Mouse (Mus musculus) embryonic facial prominence, embryonic 13.5 days (tissue): ENCODE results near the gene Snrpb. TPM values are rescaled to one million over a fixed set of nuclear protein-coding genes. Genes with fewer than 3 reads are reported as not detected.

ENCODE experiments used
- ATAC-seq: fragments of 200-750 bp; cut with Nextera tagmentation; 2 replicates; pipeline ENCODE4 v1.8.0; 2017; ENCODE audit warnings: low read depth; ENCODE audit not compliant: insufficient number of reproducible peaks, insufficient read depth, low FRiP score, low TSS enrichment
- H3K27ac ChIP-seq: fragments of 300-500 bp; sonication (generic); 2 replicates; pipeline ENCODE4 v1.5.1; 2015; ENCODE audit warnings: moderate library complexity, mild to moderate bottlenecking, inconsistent platforms
- H3K27me3 ChIP-seq: fragments of 300-500 bp; sonication (generic); 2 replicates; pipeline ENCODE4 v1.6.1; 2015; ENCODE audit warnings: mild to moderate bottlenecking, inconsistent platforms
- H3K36me3 ChIP-seq: fragments of 300-500 bp; sonication (generic); 2 replicates; pipeline ENCODE4 v1.6.1; 2015; ENCODE audit warnings: mild to moderate bottlenecking, inconsistent platforms
- H3K4me1 ChIP-seq: fragments of 300-500 bp; sonication (generic); 2 replicates; pipeline ENCODE4 v1.6.1; 2015; ENCODE audit warnings: inconsistent platforms
- H3K4me2 ChIP-seq: fragments of 300-500 bp; sonication (generic); 2 replicates; pipeline ENCODE4 v1.6.1; 2015; ENCODE audit warnings: moderate library complexity, mild to moderate bottlenecking, inconsistent platforms
- H3K4me3 ChIP-seq: fragments of 300-500 bp; sonication (generic); 2 replicates; pipeline ENCODE4 v1.5.1; 2015; ENCODE audit warnings: mild to moderate bottlenecking, inconsistent platforms
- H3K9ac ChIP-seq: fragments of 300-500 bp; sonication (generic); 2 replicates; pipeline ENCODE4 v1.6.1; 2015; ENCODE audit warnings: mild to moderate bottlenecking, inconsistent platforms
- H3K9me3 ChIP-seq: fragments of 300-500 bp; sonication (generic); 2 replicates; pipeline ENCODE4 v1.6.1; 2016; ENCODE audit warnings: inconsistent platforms
- WGBS: fragments of 180-500 bp; shearing (Covaris S2); methylation state at CpG from one replicate; pipeline ENCODE4 v1.1.7; 2015; ENCODE audit warnings: mixed read lengths; 5-methylcytosine and 5-hydroxymethylcytosine counted together
- polyA plus RNA-seq: library from polyadenylated mRNA; unstranded; fragments of >200 nt; fragmentation: Nextera tagmentation; extraction: Ambion mirVana; gene quantifications from 2 replicates; pipeline ENCODE4 v1.2.1, GENCODE M21; 2015

Gene Snrpb
- polyA plus RNA-seq, 1 experiment from 2014 or later: 617 TPM

DNA sequence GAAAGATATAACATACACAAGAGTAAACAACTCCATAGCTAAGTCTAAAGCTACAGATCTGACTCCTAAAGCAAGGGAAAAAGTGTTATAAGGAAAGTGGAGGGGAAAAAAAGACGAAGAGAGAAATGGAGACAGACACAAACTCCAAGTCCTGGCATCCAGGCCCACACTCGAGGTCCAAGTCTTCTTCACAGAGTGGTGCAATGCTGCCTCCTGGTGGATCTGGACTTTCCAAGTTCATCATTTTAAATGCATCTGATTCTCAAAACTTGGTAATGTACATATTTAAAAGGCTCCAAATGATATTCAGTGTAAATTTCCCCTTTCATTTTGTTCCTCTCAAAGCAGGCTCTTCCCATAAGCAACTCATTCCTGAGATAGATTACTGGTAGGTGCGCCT lies 11.3 kb downstream of the Snrpb start:
- H3K9ac ChIP-seq: no peak overlapping the region
- no peak overlapping the region for H3K4me3 ChIP-seq
- no peak overlapping the region for H3K4me2 ChIP-seq
- no peaks in the 10 kb centered on the region for H3K27me3 ChIP-seq
- H3K36me3 ChIP-seq: peaks cover 59% of the 10 kb centered on the region
- ATAC-seq: no peak
- H3K27ac ChIP-seq: no peak overlapping the region
- WGBS: 57% methylated on average over 3 of the region's 3 CpGs
- no peaks in the 10 kb centered on the region for H3K9me3 ChIP-seq
- H3K4me1 ChIP-seq: no peaks in the 10 kb centered on the region

DNA sequence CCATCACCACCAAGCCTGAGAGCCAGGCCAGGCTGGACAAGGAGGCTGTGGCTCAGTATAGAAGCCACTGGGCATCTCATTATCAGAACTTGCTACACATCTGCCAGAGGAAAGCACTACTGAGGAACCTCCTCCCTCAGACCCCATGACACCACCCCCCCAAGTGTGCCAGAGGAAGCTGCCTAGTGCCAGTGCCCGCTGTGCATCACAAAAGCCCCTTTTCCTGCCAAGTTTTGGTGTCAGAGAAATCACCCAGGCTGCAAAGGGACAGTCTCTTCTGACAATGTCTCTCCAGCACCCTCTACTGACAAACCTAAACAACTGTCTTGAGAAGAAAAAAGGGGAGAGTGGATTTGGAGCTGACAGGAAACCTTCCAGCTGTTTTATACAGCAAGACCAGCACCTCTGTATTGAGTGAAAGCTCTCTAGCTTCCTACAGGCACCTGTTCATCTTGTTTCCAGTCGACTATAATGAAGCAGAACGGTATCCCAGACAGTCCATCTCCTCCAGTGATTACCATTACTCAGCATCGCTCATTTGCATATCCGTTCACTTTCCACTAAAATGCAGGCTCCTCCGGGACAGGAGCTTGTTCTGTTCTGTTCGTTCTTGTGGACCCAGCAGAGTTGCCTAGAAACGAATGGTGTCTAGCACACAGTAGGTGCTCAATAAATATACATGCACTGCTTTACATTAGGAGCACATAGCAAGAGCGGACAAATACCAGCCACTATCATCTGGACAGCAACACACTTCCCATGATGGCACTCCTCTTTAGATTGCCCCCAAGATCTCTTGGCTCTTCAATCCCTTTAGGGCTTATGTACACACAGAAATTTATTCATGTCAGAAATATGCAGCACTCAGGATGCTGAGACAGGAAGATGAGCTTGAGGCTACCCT lies 12.6 kb downstream of the Snrpb start:
- no peaks in the 10 kb centered on the region for H3K27me3 ChIP-seq
- H3K9me3 ChIP-seq: no peaks in the 10 kb centered on the region
- no peak for ATAC-seq
- H3K4me3 ChIP-seq: no peak overlapping the region
- no peak overlapping the region for H3K9ac ChIP-seq
- H3K27ac ChIP-seq: no peak overlapping the region
- H3K4me2 ChIP-seq: no peak overlapping the region
- 72% methylated on average over 9 of the region's 9 CpGs for WGBS
- peaks cover 46% of the 10 kb centered on the region for H3K36me3 ChIP-seq
- H3K4me1 ChIP-seq: no peaks in the 10 kb centered on the region

DNA sequence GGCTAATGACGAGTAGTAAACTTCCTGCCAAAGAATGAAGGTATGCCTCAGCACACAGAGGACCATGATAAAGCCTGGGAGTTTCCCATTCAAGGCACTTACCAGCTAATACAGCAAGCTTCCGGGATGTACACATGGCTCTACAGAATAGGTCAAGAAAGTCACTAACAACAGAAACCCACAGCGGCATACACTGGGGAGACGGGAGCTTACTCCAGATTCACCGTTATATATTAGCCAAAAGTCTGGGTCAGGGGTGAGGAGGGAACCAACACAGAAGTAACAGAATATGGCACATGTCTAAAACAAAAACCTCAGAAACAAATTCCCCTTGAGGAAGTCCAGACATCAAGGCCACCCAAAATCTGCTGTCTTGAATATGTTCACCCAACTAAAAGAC lies 16.5 kb downstream of the Snrpb start:
- Histone ChIP-seq H3K9me3 (no peaks in the 10 kb centered on the region), H3K4me1 (no peaks in the 10 kb centered on the region), H3K27ac (no peak overlapping the region), H3K4me2 (no peak overlapping the region), H3K36me3 (peaks cover 17% of the 10 kb centered on the region), H3K4me3 (no peak overlapping the region), H3K27me3 (no peaks in the 10 kb centered on the region), H3K9ac (no peak overlapping the region)
- ATAC-seq: no peak
- 82% methylated on average over 5 of the region's 5 CpGs for WGBS

DNA sequence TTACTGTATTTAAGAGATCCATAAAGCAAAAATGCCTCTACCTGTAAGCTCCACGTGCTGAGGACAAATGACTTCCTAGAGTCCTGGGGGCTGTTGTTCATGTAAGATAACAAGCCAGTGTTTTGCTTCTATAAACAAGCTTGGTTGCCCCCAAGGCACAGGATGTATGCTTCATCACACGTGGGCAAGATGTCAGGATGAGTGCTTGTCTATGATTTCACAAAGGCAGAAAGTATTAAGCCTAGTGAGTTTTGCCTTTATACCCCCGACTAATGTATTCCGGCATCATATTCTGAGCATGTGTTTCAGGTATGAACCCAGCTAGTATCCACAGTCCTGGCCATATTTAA lies 21.1 kb downstream of the Snrpb start:
- Histone ChIP-seq H3K36me3 (no peaks in the 10 kb centered on the region), H3K4me2 (no peak overlapping the region), H3K27ac (no peak overlapping the region), H3K9ac (no peak overlapping the region), H3K27me3 (no peaks in the 10 kb centered on the region), H3K9me3 (no peaks in the 10 kb centered on the region), H3K4me1 (no peaks in the 10 kb centered on the region), H3K4me3 (no peak overlapping the region)
- WGBS: 41% methylated on average over 4 of the region's 4 CpGs
- no peak for ATAC-seq

DNA sequence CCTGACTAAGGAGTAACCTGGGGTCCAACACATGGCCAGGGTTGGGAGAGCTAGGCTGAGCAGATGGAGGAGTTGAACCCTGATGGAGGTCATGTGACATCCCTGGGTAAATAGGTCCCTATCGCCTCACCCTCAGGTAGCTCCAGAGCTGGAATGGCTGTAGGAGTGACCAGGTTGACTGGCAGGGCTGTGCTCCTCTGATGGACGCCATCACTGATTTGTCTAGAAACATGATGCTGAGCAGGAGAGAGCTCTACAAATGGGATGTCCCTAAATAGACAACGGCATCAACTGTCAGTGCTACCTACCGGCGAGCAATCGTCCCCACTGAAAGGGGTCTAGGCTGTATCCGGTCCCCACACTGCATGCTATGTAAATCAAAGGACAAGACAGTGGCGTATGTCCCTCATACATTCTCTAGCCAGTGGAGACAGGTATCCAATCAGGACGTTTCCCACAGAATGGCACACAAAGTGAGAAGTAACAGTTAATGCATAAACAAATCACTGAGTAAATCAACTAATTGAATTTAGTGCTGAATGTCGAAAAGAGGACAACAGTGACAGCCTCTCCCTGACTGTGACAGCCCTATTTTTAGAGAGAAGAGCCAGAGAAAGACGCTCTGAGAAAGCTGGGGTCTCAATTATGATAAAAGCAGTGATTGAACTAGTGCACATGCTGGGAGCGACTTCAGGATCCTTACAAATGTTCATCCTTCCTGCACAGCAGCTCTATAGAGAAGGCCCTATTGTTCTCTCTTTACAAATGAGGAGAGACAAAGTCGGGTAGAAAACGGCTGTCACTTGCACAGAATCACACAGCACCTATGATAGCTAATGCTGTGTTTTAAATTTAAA lies 21.7 kb downstream of the Snrpb start:
- 61% methylated on average over 14 of the region's 14 CpGs for WGBS
- Histone ChIP-seq H3K36me3 (no peaks in the 10 kb centered on the region), H3K27ac (no peak overlapping the region), H3K9ac (no peak overlapping the region), H3K9me3 (no peaks in the 10 kb centered on the region), H3K4me2 (no peak overlapping the region), H3K27me3 (no peaks in the 10 kb centered on the region), H3K4me1 (no peaks in the 10 kb centered on the region), H3K4me3 (no peak overlapping the region)
- ATAC-seq: no peak

DNA sequence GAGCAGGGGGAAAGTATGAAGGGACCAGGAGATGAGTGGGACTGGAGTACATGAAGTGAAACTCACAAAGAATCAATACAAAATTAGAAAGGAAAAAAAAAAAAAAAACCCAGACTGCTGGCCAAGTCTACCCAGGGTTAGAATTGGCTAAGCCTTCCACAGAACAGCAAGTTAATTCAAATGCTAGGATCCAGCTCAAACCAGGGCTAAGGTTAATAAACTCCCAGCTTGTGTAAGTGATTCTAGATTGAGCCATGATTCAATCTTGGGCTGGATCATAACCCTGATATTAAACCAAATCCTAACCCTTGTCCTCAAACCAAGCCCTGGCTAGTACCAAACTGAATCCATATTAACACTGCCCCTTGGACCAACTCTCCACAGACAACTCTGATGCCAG lies 23.4 kb downstream of the Snrpb start:
- no peak overlapping the region for H3K4me2 ChIP-seq
- no peaks in the 10 kb centered on the region for H3K27me3 ChIP-seq
- H3K4me3 ChIP-seq: no peak overlapping the region
- H3K4me1 ChIP-seq: no peaks in the 10 kb centered on the region
- no peaks in the 10 kb centered on the region for H3K9me3 ChIP-seq
- ATAC-seq: no peak
- H3K27ac ChIP-seq: no peak overlapping the region
- no peak overlapping the region for H3K9ac ChIP-seq
- no peaks in the 10 kb centered on the region for H3K36me3 ChIP-seq

DNA sequence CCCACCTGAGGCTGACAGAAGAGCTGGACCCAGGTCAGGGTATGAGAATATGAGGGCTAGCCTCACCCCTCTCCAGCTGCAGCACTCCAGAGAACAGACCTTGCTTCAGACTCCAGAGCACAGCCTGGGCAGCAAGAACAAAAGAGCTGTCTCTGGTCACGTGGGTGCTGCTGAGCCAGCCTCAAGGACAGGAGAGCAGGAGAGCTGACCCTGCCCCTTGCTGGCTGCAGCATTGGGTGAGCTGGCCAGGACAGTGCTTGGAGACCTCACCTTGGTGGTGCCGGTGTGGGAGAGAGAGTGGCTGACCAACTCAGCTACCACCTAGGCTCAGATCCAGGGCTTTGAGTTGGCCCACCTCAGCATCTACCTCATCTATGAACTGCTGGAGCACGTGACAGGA lies 24.0 kb downstream of the Snrpb start:
- Histone ChIP-seq H3K36me3 (no peaks in the 10 kb centered on the region), H3K27ac (no peak overlapping the region), H3K4me2 (no peak overlapping the region), H3K4me1 (no peaks in the 10 kb centered on the region), H3K9me3 (no peaks in the 10 kb centered on the region), H3K4me3 (no peak overlapping the region), H3K9ac (no peak overlapping the region), H3K27me3 (no peaks in the 10 kb centered on the region)
- WGBS: 76% methylated on average over 3 of the region's 3 CpGs
- no peak for ATAC-seq

DNA sequence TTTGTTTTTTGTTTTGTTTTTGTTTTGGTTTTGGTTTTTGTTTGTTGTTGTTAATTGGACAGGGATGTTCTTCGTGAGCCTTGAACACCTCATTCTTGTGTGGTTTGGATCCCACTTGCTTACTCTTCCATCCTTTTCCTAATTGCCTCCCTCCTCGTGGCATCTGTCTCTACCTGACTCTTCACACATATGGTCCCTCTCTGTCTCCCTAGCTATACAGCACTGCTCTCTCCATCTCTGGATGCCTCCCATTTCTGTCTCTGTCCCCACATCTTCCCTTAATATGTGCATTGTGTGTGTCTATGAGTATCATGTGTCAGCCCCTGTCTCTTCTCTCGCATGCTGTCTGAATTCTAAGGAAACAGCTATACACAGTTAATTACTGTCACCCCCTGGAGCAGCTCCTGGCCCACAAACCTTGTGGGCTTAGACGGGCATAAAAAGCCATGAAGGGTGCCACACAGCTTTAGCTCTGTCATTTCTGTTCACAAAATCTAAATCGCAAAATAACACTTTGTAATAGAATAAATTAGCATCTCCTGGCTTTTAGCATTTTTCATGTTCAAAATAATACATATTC lies 33.0 kb downstream of the Snrpb start:
- no peak overlapping the region for H3K27ac ChIP-seq
- ATAC-seq: no peak
- no peaks in the 10 kb centered on the region for H3K4me1 ChIP-seq
- no peaks in the 10 kb centered on the region for H3K9me3 ChIP-seq
- H3K36me3 ChIP-seq: no peaks in the 10 kb centered on the region
- H3K4me2 ChIP-seq: no peak overlapping the region
- no peak overlapping the region for H3K4me3 ChIP-seq
- H3K27me3 ChIP-seq: no peaks in the 10 kb centered on the region
- WGBS: 60% methylated on average over 5 of the region's 5 CpGs
- H3K9ac ChIP-seq: no peak overlapping the region

DNA sequence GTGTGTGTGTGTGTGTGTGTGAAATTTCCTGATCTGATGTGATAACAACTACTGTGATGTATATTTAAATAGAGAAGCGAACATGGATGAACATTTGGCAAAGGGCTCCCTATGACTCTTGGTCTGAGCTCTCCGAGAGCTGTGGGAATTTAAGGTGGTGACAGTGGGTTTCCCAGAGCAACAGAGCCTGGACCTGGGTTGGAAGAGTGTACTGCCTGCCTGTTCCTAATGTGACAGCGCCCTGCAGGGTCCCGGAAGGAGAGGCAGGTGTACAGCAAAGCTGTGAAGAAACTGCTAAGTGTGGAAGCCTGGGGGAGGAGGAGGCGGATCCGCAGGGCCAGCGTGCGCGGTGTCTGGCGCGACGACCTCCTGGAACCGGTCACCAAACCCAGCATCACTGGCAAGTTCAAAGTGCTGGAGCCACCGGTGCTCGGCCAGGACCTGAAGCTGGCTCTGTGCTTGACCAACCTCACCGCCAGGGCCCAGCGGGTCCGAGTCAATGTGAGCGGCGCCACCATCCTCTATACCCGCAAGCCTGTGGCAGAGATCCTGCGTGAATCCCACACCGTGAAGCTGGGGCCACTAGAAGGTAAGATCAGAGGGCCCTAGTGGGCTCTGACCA lies 34.4 kb downstream of the Snrpb start:
- Histone ChIP-seq H3K36me3 (no peaks in the 10 kb centered on the region), H3K4me1 (no peaks in the 10 kb centered on the region), H3K4me2 (no peak overlapping the region), H3K4me3 (no peak overlapping the region), H3K9me3 (no peaks in the 10 kb centered on the region), H3K27ac (no peak overlapping the region), H3K27me3 (no peaks in the 10 kb centered on the region), H3K9ac (no peak overlapping the region)
- no peak for ATAC-seq
- WGBS: 85% methylated on average over 23 of the region's 23 CpGs

DNA sequence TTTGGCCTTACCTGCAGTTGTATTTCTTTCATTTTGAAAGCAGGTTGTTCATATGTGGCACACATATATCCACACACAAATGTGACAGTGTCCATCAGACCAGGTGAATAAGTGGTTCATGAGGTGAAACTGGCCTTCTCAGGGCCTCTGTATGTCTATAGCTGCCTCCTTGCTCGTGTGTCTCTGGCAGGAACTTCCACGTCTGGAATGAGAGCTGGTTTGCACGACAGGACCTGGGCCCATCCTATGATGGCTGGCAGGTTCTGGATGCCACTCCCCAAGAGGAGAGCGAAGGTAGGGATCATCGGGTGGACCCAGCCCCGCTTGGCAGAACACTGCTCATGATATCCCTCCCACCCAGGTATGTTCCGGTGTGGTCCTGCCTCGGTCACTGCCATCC lies 36.2 kb downstream of the Snrpb start:
- no peaks in the 10 kb centered on the region for H3K27me3 ChIP-seq
- H3K27ac ChIP-seq: no peak overlapping the region
- no peaks in the 10 kb centered on the region for H3K36me3 ChIP-seq
- H3K4me1 ChIP-seq: no peaks in the 10 kb centered on the region
- no peak overlapping the region for H3K9ac ChIP-seq
- no peak for ATAC-seq
- no peak overlapping the region for H3K4me2 ChIP-seq
- H3K9me3 ChIP-seq: no peaks in the 10 kb centered on the region
- no peak overlapping the region for H3K4me3 ChIP-seq
- WGBS: 89% methylated on average over 8 of the region's 8 CpGs

DNA sequence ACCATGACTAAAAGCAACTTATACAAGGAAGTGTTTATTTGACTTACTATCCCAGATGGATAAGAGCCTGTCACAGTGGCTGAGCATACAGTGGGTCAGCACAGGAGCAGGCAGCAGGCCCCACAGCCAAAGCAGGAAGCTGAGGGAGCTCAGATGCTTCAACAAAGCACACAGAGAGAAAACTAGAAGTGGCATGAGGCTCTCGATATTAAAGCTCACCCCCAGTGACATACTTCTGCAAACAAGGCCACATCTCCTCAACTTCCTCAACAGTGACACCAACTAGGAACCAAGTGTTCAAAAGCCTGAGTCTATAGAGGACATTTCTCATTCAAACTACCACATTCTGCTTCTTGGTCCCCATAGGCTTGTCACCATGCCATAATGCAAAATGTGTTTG lies 49.5 kb downstream of the Snrpb start:
- ATAC-seq: no peak
- Histone ChIP-seq H3K4me2 (no peak overlapping the region), H3K4me1 (no peaks in the 10 kb centered on the region), H3K27me3 (no peaks in the 10 kb centered on the region), H3K36me3 (no peaks in the 10 kb centered on the region), H3K9me3 (no peaks in the 10 kb centered on the region), H3K27ac (no peak overlapping the region), H3K4me3 (no peak overlapping the region), H3K9ac (no peak overlapping the region)
- WGBS: 76% methylated on average over 1 of the region's 1 CpGs
